Mouse (Mus musculus) thymus, postnatal 0 days (tissue): ENCODE measurements around the gene Gm21962. TPM values are rescaled to one million over a fixed set of nuclear protein-coding genes. Genes with fewer than 3 reads are reported as not detected.

ENCODE experiments used
- DNase-seq: peaks from one replicate; pipeline ENCODE4 v3.0.0-alpha.2; 2015; ENCODE audit warnings: low spot score
- microRNA-seq: library from miRNA; unstranded; fragments of <30 nt; microRNA quantifications from one replicate; pipeline ENCODE4, GENCODE M21; 2016; ENCODE audit warnings: borderline number of aligned reads
- polyA plus RNA-seq: library from polyadenylated mRNA; unstranded; fragments of >200 nt; fragmentation: Nextera tagmentation; extraction: Ambion mirVana; gene quantifications from 2 replicates; pipeline ENCODE4 v1.2.1, GENCODE M21; 2015

Gm21962 gene
- polyA plus RNA-seq, 1 experiment from 2014 or later: not detected

DNA sequence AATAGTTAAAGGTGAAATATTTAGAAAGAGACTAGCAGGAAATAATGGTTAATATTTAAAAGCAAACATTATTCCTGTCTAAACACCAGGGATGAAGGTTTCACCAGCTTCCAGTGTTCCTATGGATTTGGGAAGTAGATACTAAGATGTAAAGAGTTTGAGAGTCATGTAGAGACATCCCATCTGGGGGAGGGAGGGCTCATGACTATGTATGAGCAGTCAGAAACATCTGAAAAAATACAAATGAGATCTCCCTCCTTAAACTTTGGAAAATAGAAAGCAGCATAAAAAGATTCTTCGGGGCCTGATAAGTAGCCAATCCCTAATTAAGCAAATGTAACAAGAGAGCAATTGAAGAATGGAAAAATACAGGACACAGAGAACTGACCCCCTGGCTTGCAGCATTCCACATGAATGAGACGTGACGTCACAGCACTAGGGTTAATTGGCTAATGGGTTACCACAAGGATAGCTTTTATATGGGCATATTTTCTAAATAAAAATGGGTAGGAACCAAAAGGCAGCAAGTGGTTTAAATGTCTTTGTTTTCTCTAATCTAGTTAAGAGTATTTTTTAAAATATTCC is 45.3 kb downstream of the Gm21962 start:
- no peak for DNase-seq

Small RNA genes within 50 kb of the gene (microRNA-seq; reads per million reads assigned to microRNA genes)
- not detected for gene Gm22468

Other genes starting within 250 kb of the Gm21962 start
- gene Ddit4l, start 49.9 kb upstream of the Gm21962 start, polyA plus RNA-seq: 0.50 and 0.99 TPM in 2 replicates
- 2,821 and 2,837 TPM in 2 replicates for gene H2afz, start 193.0 kb downstream of the Gm21962 start, polyA plus RNA-seq
- 5.6 TPM in 2 replicates for gene Dnajb14, start 196.2 kb downstream of the Gm21962 start, polyA plus RNA-seq
- gene Lamtor3, start 247.0 kb downstream of the Gm21962 start, polyA plus RNA-seq: 119 and 129 TPM in 2 replicates